Mouse (Mus musculus) neural tube, embryonic 15.5 days (tissue): ENCODE results near the gene Tmem8b. TPM values are rescaled to one million over a fixed set of nuclear protein-coding genes. Genes with fewer than 3 reads are reported as not detected.
A peak's percentile ranks its signal among the peaks of the same experiment; 100 is the strongest.

Experiments used
- ATAC-seq: fragments of 200-750 bp; cut with Nextera tagmentation; 2 replicates; pipeline ENCODE4 v1.8.0; 2017; ENCODE audit warnings: mild to moderate bottlenecking, moderate TSS enrichment, moderate library complexity; ENCODE audit not compliant: low FRiP score
- H3K27ac ChIP-seq: fragments of 300-500 bp; sonication (generic); replicated peaks from 2 replicates; pipeline ENCODE4 v1.5.1; 2015; ENCODE audit warnings: mild to moderate bottlenecking, inconsistent platforms
- H3K27me3 ChIP-seq: fragments of 300-500 bp; sonication (generic); replicated peaks from 2 replicates; pipeline ENCODE4 v1.6.1; 2015; ENCODE audit warnings: inconsistent platforms
- H3K36me3 ChIP-seq: fragments of 300-500 bp; sonication (generic); 2 replicates; pipeline ENCODE4 v1.6.1; 2015; ENCODE audit warnings: inconsistent platforms
- H3K4me1 ChIP-seq: fragments of 300-500 bp; sonication (generic); 2 replicates; pipeline ENCODE4 v1.6.1; 2015; ENCODE audit warnings: inconsistent platforms
- H3K4me2 ChIP-seq: fragments of 300-500 bp; sonication (generic); 2 replicates; pipeline ENCODE4 v1.6.1; 2015; ENCODE audit warnings: inconsistent platforms, mild to moderate bottlenecking, moderate library complexity
- H3K4me3 ChIP-seq: fragments of 300-500 bp; sonication (generic); replicated peaks from 2 replicates; pipeline ENCODE4 v1.5.1; 2015; ENCODE audit warnings: mild to moderate bottlenecking, inconsistent platforms
- H3K9ac ChIP-seq: fragments of 300-500 bp; sonication (generic); replicated peaks from 2 replicates; pipeline ENCODE4 v1.6.1; 2015; ENCODE audit warnings: mild to moderate bottlenecking, inconsistent platforms
- H3K9me3 ChIP-seq: fragments of 300-500 bp; sonication (generic); replicated peaks from 2 replicates; pipeline ENCODE4 v1.6.1; 2016; ENCODE audit warnings: inconsistent platforms
- WGBS: fragments of 180-500 bp; shearing (Covaris S2); methylation state at CpG from one replicate; pipeline ENCODE4 v1.1.7; 2015; ENCODE audit warnings: mixed read lengths; 5-methylcytosine and 5-hydroxymethylcytosine counted together
- polyA plus RNA-seq: library from polyadenylated mRNA; unstranded; fragments of >200 nt; fragmentation: Nextera tagmentation; extraction: Ambion mirVana; gene quantifications from 2 replicates; pipeline ENCODE4 v1.2.1, GENCODE M21; 2015

The Tmem8b gene
- polyA plus RNA-seq, 1 experiment from 2014 or later, result 12.4 TPM

DNA sequence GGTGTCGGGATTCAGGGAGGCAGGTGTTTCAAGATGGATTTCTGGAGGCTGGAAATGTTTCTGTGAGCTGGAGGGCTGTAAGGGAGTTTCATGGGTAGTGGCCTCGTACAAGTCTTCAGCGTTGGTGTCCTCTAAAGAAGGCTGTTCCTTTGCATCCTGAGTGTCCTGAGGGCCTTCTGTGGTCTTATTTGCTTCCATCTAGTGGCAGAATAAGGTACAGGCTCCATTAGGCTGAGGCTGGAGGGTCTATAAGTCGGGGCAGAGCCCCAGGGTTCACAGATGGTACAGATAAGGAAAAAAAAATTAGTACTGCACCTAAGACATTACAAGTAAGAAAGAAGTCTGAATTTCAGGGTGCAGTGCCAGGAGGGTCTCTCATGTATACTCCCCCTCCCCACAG, 2.4 kb upstream of the Tmem8b start:
- Histone ChIP-seq H3K4me2 (no peak overlapping the region), H3K27me3 (peaks cover 33% of the 10 kb centered on the region), H3K36me3 (no peaks in the 10 kb centered on the region), H3K27ac (no peak overlapping the region), H3K9ac (no peak overlapping the region), H3K9me3 (no peaks in the 10 kb centered on the region), H3K4me1 (peaks cover 26% of the 10 kb centered on the region), H3K4me3 (no peak overlapping the region)
- WGBS, result 24% methylated on average over 4 of the region's 4 CpGs
- ATAC-seq, result no peak

DNA sequence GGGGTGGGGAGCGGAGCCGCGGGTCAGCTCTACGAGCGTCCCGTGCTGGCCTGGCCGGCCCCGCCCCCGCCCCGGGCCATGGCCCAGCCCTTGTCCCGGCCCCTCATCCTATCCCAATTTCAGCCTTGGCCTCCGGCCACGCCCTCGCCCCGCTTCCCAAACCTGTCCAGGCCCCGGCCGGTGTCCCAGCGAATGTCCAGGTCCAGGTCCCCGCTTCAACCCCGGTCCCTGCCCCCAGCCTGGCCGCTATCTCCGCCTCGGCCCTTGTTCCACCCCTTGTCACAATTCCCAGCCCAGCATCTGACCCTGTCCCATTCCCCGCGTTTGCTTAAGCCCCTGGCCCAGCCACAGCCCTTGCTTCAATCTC, 640 bp downstream of the Tmem8b start:
- Histone ChIP-seq H3K4me3 (peak overlapping the region; percentile 87), H3K9ac (peak overlapping the region; percentile 84), H3K9me3 (no peaks in the 10 kb centered on the region), H3K27ac (peak overlapping the region; percentile 72), H3K36me3 (peaks cover 6% of the 10 kb centered on the region; the same call in 1 of the 2 replicates), H3K4me2 (peak overlapping the region; percentile 92), H3K4me1 (peaks cover 47% of the 10 kb centered on the region), H3K27me3 (peaks cover 11% of the 10 kb centered on the region)
- WGBS, result under 1% methylated on average over 24 of the region's 25 CpGs
- peak; percentile 42 for ATAC-seq

DNA sequence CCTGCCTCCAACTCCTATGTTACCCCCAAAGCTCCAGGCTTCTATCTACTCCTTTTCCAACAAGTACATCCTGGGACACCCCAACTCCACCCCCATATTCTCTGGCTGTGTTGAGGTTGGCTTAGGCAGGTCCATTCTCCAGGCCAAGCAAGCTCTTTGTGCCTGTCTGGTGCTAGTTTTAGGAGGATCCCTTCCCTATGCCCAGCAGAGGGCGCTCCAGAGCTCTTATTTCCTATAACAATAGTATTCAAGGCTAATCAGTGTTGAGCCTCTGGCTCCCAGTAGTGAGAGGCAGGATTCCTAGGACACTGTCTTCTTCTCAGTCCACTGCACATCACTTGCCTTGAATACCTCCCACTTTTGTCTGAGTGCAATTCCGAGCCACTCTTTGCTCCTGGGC, 3.3 kb downstream of the Tmem8b start:
- H3K4me1 ChIP-seq, result peaks cover 47% of the 10 kb centered on the region
- no peaks in the 10 kb centered on the region for H3K9me3 ChIP-seq
- H3K27me3 ChIP-seq, result no peaks in the 10 kb centered on the region
- ATAC-seq, result peak; percentile 10; the same call in 1 of the 2 replicates
- peak overlapping the region; percentile 92 for H3K4me2 ChIP-seq
- peak overlapping the region; percentile 16; the same call in 1 of the 2 replicates for H3K4me3 ChIP-seq
- 4% methylated on average over 2 of the region's 2 CpGs for WGBS
- peaks cover 33% of the 10 kb centered on the region for H3K36me3 ChIP-seq
- H3K9ac ChIP-seq, result no peak overlapping the region
- H3K27ac ChIP-seq, result no peak overlapping the region

DNA sequence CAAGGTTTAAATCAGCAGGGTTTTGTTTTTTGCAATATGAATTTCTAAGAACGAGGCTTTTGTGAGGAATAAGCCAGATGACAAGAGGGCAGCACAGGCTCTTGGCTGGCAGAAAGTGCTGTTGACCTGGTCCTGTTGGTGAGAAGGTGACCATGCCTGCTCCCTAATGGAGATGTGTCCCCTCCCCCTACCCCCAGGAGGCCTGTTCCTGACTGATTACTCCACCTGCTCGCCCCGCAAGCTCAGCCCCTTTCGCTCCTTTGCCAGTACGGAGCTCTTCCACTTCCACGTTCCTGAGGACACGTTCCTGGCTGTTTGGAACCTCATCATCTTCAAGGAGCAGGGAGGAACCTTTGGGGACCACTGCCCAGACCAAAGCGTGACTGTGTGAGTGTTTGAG, 4.9 kb downstream of the Tmem8b start:
- no peak overlapping the region for H3K4me3 ChIP-seq
- 71% methylated on average over 8 of the region's 8 CpGs for WGBS
- no peak overlapping the region for H3K4me2 ChIP-seq
- H3K27ac ChIP-seq, result no peak overlapping the region
- H3K9me3 ChIP-seq, result no peaks in the 10 kb centered on the region
- peaks cover 42% of the 10 kb centered on the region for H3K4me1 ChIP-seq
- peaks cover 49% of the 10 kb centered on the region for H3K36me3 ChIP-seq
- ATAC-seq, result no peak
- H3K9ac ChIP-seq, result no peak overlapping the region
- no peaks in the 10 kb centered on the region for H3K27me3 ChIP-seq

DNA sequence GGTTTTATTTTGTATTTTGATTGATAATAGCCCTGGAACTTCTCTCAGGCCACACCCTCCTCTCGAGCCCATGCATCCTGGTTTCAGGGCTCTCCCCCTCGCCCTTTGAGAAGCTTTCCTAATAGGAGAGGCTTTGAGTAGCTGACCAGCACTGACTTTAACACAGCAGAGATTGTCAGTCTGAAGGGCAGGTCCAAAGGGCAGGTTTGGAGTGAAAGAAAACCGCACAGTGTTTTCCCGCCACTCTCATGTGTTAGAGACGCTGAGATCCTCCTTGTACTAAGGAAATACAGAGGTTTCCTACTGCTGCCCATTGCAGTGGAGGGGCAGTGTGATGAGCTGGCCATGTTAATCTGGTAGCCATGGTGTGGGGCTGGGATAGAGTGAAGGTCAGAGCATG, 6.2 kb downstream of the Tmem8b start:
- no peak overlapping the region for H3K4me3 ChIP-seq
- no peaks in the 10 kb centered on the region for H3K27me3 ChIP-seq
- H3K27ac ChIP-seq, result no peak overlapping the region
- ATAC-seq, result no peak
- no peak overlapping the region for H3K9ac ChIP-seq
- 86% methylated on average over 5 of the region's 5 CpGs for WGBS
- H3K36me3 ChIP-seq, result peaks cover 62% of the 10 kb centered on the region
- H3K4me1 ChIP-seq, result peaks cover 36% of the 10 kb centered on the region
- no peaks in the 10 kb centered on the region for H3K9me3 ChIP-seq
- H3K4me2 ChIP-seq, result no peak overlapping the region

DNA sequence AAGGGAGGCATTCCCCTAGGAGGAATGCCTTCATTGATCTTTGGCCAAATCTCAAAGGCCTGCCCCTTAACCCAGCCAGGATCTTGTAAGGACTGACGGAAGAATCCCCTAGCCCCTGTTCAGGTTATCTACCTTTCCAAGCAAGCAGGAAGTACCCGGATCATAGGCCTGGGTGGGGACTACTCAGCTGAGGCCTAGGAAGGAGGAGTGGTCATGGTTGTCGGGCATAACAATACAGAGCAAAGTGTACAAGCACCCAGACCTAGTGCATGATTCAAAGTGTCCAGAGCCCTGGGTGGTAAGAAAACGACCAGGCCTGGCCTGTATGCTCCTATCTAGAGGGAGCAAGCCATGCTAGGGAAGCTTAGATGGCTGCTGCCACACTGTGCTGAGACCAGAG, 6.8 kb downstream of the Tmem8b start:
- 77% methylated on average over 4 of the region's 4 CpGs for WGBS
- Histone ChIP-seq H3K27me3 (no peaks in the 10 kb centered on the region), H3K9ac (no peak overlapping the region), H3K4me2 (no peak overlapping the region), H3K9me3 (no peaks in the 10 kb centered on the region), H3K4me3 (no peak overlapping the region), H3K36me3 (peaks cover 68% of the 10 kb centered on the region), H3K27ac (no peak overlapping the region), H3K4me1 (peaks cover 29% of the 10 kb centered on the region)
- ATAC-seq, result no peak

DNA sequence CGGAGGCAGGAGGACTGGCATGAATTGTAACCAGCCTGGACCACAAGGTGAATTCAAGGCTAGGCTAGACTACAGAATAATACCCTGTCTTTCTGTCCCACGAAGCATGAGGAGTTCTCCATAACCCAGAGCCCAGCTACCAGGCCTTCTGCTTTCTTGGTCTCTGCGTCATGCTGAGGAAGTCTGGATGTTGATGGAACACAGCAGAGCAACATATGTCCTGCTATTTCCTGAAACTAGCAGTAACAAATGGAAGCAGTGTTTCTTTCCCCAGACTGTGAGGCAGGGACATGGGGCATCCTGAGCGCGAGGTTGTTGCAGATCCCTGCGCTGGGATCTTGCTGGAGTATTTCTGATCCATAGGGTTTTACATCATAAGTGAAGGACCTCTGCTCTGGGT, 9.8 kb downstream of the Tmem8b start:
- 88% methylated on average over 6 of the region's 6 CpGs for WGBS
- no peak overlapping the region for H3K27ac ChIP-seq
- no peak for ATAC-seq
- H3K27me3 ChIP-seq, result no peaks in the 10 kb centered on the region
- no peaks in the 10 kb centered on the region for H3K9me3 ChIP-seq
- H3K4me3 ChIP-seq, result no peak overlapping the region
- H3K4me2 ChIP-seq, result no peak overlapping the region
- H3K36me3 ChIP-seq, result peaks cover 95% of the 10 kb centered on the region
- H3K4me1 ChIP-seq, result peaks cover 2% of the 10 kb centered on the region; the same call in 1 of the 2 replicates
- no peak overlapping the region for H3K9ac ChIP-seq

DNA sequence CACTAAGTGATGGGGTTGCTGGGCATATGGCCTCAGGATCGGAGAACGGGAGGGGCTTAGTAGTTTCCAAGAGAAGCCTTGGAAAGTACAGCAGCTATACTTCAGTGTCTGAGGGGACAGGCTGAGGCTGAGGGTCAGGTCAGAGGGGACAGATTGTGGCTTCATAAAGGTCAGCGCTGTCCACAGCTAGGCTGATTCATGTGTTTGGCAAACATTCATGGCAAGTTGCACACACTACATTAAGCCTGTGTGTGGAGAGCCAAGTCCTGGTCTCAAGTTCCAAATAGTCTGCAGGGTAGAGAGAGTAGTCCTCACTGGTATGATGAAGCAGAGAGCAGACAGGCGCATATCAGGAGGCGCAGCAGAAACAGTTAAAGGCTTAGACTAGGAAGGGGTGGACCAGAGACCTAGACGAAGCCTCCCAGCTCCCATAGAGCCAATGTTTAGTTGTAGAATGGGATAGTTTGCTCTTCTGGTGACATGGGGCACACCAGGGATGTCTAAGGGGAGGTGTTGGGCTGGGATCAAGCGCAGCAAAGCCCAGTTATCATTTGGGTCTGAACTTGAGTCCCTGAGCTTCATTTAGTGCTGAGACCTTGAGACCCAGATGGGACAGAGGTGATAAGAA, 10.8 kb downstream of the Tmem8b start:
- no peak for ATAC-seq
- Histone ChIP-seq H3K4me1 (no peaks in the 10 kb centered on the region), H3K27ac (no peak overlapping the region), H3K4me2 (no peak overlapping the region), H3K4me3 (no peak overlapping the region), H3K36me3 (peaks cover 97% of the 10 kb centered on the region), H3K27me3 (no peaks in the 10 kb centered on the region), H3K9me3 (no peaks in the 10 kb centered on the region), H3K9ac (no peak overlapping the region)
- WGBS, result 89% methylated on average over 7 of the region's 7 CpGs

DNA sequence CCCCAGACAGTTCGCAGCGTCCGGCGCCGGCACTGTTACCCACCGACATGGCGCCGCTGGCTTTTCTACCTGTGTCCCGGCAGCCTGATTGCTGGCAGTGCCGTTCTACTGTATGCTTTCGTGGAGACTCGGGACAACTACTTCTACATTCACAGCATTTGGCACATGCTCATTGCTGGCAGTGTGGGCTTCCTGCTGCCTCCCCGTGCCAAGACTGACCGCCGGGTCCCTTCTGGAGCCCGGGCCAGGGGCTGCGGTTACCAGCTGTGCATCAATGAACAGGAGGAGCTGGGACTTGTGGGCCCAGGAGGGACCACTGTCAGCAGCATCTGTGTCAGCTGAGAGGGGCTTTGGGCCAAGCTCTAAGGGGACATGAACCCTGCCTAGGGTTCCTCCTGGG, 21.2 kb downstream of the Tmem8b start:
- WGBS, result 92% methylated on average over 17 of the region's 17 CpGs
- no peak overlapping the region for H3K27ac ChIP-seq
- no peaks in the 10 kb centered on the region for H3K27me3 ChIP-seq
- H3K9ac ChIP-seq, result no peak overlapping the region
- H3K4me2 ChIP-seq, result no peak overlapping the region
- no peak overlapping the region for H3K4me3 ChIP-seq
- ATAC-seq, result no peak
- H3K9me3 ChIP-seq, result no peaks in the 10 kb centered on the region
- H3K4me1 ChIP-seq, result no peaks in the 10 kb centered on the region
- H3K36me3 ChIP-seq, result peaks cover 49% of the 10 kb centered on the region

DNA sequence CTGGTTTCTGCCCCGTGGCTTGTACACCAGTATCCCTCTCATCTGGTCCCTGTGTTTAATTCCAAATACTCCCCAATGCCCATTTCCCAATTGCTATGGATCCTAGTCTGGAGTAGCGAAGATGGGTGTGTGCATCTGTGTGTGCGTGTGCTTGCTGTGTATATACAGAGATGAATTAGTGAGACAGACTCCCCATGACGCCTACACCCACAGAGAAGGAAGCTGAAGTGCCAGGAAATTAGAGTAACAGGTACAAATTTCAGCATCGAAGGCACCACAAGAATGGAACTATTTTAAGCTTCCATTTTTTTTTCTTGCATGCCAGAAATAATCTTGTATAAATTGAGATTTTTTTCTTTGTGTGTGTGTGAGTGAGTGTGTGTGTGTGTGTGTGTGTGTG, 22.3 kb downstream of the Tmem8b start:
- H3K27ac ChIP-seq, result no peak overlapping the region
- no peak overlapping the region for H3K9ac ChIP-seq
- H3K36me3 ChIP-seq, result peaks cover 39% of the 10 kb centered on the region
- 77% methylated on average over 5 of the region's 5 CpGs for WGBS
- no peak for ATAC-seq
- no peaks in the 10 kb centered on the region for H3K27me3 ChIP-seq
- H3K9me3 ChIP-seq, result no peaks in the 10 kb centered on the region
- no peaks in the 10 kb centered on the region for H3K4me1 ChIP-seq
- H3K4me3 ChIP-seq, result no peak overlapping the region
- no peak overlapping the region for H3K4me2 ChIP-seq

DNA sequence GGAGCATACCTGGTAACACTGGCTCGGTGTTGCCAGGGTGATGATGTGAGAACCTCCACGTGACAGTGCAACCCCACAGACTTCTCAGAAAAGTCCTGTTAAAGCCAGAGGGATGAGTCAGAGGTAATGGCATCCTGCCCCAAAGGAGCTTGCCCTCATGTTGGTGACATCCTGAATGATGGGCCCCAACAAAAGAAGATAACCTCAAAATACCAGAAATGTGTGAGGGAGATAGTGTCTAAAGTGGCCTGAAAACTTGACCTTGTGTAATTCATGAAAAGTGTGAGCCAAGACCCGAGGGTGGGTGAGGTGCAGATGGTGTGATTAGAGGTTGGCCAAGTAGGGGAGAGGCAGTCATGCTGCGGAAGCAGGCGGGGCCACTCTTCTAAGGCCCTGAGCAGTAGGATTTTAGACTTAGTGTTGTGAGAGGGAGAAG, 25.1 kb downstream of the Tmem8b start:
- 82% methylated on average over 5 of the region's 5 CpGs for WGBS
- Histone ChIP-seq H3K9ac (no peak overlapping the region), H3K4me1 (no peaks in the 10 kb centered on the region), H3K4me3 (no peak overlapping the region), H3K27ac (no peak overlapping the region), H3K4me2 (no peak overlapping the region), H3K27me3 (no peaks in the 10 kb centered on the region), H3K36me3 (peaks cover 21% of the 10 kb centered on the region), H3K9me3 (no peaks in the 10 kb centered on the region)
- no peak for ATAC-seq

DNA sequence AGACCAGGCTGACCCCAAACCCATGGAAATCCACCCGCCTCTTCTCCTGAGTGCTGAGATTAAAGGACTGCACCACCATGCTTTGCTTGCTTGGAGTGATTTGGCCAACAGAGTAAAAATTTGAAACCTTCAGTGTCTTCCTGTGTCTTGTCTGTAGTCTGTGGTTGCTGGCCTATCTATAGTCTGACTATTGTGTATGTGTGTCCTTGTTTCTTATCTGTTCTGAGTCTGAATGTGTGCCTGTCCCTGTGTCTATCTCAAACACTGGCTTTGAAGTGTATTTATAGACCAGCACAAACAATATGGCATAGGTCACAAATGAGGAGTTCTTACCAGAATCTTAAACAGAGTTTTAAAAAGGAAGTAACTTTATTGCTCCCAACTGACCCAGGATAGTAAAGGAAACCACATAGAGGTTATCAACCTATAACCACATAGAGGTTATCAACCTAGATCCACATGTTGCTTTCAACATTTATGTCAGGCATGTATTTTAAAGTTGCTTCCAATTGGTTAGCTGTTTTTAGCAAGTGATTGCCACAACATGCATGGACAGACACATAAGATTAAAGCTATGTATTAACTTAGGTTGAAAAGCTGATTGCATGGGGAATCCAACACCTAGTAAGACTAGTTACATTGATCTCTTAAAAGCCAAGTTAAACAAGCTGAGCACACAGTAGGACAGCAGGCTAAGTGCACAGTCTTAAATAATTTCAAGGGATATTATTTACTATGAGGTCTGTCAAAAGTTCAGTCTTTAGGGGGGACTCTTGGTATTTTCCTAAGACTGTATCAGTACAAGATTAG, 25.9 kb downstream of the Tmem8b start:
- no peak overlapping the region for H3K27ac ChIP-seq
- peaks cover 13% of the 10 kb centered on the region for H3K36me3 ChIP-seq
- no peaks in the 10 kb centered on the region for H3K9me3 ChIP-seq
- no peaks in the 10 kb centered on the region for H3K27me3 ChIP-seq
- no peak for ATAC-seq
- no peak overlapping the region for H3K4me2 ChIP-seq
- H3K4me1 ChIP-seq, result no peaks in the 10 kb centered on the region
- 94% methylated on average over 1 of the region's 1 CpGs for WGBS
- no peak overlapping the region for H3K9ac ChIP-seq
- no peak overlapping the region for H3K4me3 ChIP-seq
